Mouse (Mus musculus) liver, postnatal 0 days (tissue): ENCODE results near the gene Foxn3. TPM values are rescaled to one million over a fixed set of nuclear protein-coding genes. Genes with fewer than 3 reads are reported as not detected.
A peak's percentile ranks its signal among the peaks of the same experiment; 100 is the strongest.

Source experiments
- ATAC-seq: fragments of 200-750 bp; cut with Nextera tagmentation; 2 replicates; pipeline ENCODE4 v1.8.0; 2017; ENCODE audit warnings: mild to moderate bottlenecking, moderate library complexity
- DNase-seq: peaks from one replicate; pipeline ENCODE4 v3.0.0-alpha.2; 2016
- H3K27ac ChIP-seq: fragments of 300-500 bp; sonication (generic); 2 replicates; pipeline ENCODE4 v1.5.1; 2014; ENCODE audit warnings: antibody characterized with exemption, moderate library complexity, mild to moderate bottlenecking, low read depth
- H3K27me3 ChIP-seq: fragments of 300-500 bp; sonication (generic); 2 replicates; pipeline ENCODE4 v1.6.1; 2014; ENCODE audit warnings: low read length, control low read depth, mixed read lengths; ENCODE audit not compliant: insufficient read depth
- H3K36me3 ChIP-seq: fragments of 300-500 bp; sonication (generic); replicated peaks from 2 replicates; pipeline ENCODE4 v1.6.1; 2014; ENCODE audit warnings: mild to moderate bottlenecking, control low read depth, low read length, moderate library complexity, mixed read lengths; ENCODE audit not compliant: insufficient read depth
- H3K4me1 ChIP-seq: fragments of 300-500 bp; sonication (generic); 2 replicates; pipeline ENCODE4 v1.6.1; 2014; ENCODE audit warnings: antibody characterized with exemption, mild to moderate bottlenecking, control low read depth; ENCODE audit not compliant: insufficient read depth
- H3K4me2 ChIP-seq: fragments of 300-500 bp; sonication (generic); 2 replicates; pipeline ENCODE4 v1.6.1; 2014; ENCODE audit warnings: low read depth, mild to moderate bottlenecking, low read length, moderate library complexity, mixed read lengths
- H3K4me3 ChIP-seq: fragments of 300-500 bp; sonication (generic); 2 replicates; pipeline ENCODE4 v1.5.1; 2014; ENCODE audit warnings: low read depth, low read length
- H3K9ac ChIP-seq: fragments of 300-500 bp; sonication (generic); replicated peaks from 2 replicates; pipeline ENCODE4 v1.6.1; 2014; ENCODE audit warnings: mild to moderate bottlenecking, moderate library complexity
- H3K9me3 ChIP-seq: fragments of 300-500 bp; sonication (generic); 2 replicates; pipeline ENCODE4 v1.6.1; 2016; ENCODE audit warnings: mild to moderate bottlenecking, control low read depth, low read length, mixed read lengths
- CTCF ChIP-seq: sonication (generic); IDR thresholded peaks from 2 replicates; pipeline ENCODE4 v1.5.1; 2016; ENCODE audit warnings: antibody characterized with exemption, low read depth
- EP300 ChIP-seq: IDR thresholded peaks from 2 replicates; pipeline ENCODE4 v1.6.1; 2016; ENCODE audit warnings: antibody characterized with exemption, low read depth, mild to moderate bottlenecking
- WGBS: fragments of 180-500 bp; shearing (Covaris S2); extraction: QIAGEN DNeasy Blood & Tissue Kit; methylation state at CpG from one replicate; pipeline ENCODE4 v1.1.7; 2014; ENCODE audit not compliant: insufficient replicate concordance; 5-methylcytosine and 5-hydroxymethylcytosine counted together
- polyA plus RNA-seq: library from polyadenylated mRNA; unstranded; fragments of >200 nt; fragmentation: Nextera tagmentation; extraction: Ambion mirVana; gene quantifications from 2 replicates; pipeline ENCODE4 v1.2.1, GENCODE M21; 2015

Foxn3 gene
- polyA plus RNA-seq, 1 experiment from 2014 or later = 31.2 TPM

- peaks cover 23% of the 10 kb centered on the region for H3K4me1 ChIP-seq
- H3K36me3 ChIP-seq = peaks cover 9% of the 10 kb centered on the region; the same call in 1 of the 2 replicates
- no peak overlapping the region for H3K4me2 ChIP-seq
- ATAC-seq (no peak), DNase-seq (no peak)
- no peak overlapping the region for H3K4me3 ChIP-seq
- no peaks in the 10 kb centered on the region for H3K9me3 ChIP-seq
- TF ChIP-seq EP300 (no peak), CTCF (no peak)
- WGBS = 68% methylated on average over 7 of the region's 7 CpGs
- no peak overlapping the region for H3K9ac ChIP-seq
- H3K27me3 ChIP-seq = no peaks in the 10 kb centered on the region
- 0 out of 2 replicates have a peak overlapping the region, but pooled peaks have one; percentile 49 for H3K27ac ChIP-seq
These were observed 221.6 kb downstream of the Foxn3 start for GRCm38 (mm10) chr12:99341751-99342150.

GRCm38 (mm10) chr12:99340418-99341182 lies 222.8 kb downstream of the Foxn3 start:
- no peak overlapping the region for H3K4me3 ChIP-seq
- TF ChIP-seq EP300 (no peak), CTCF (no peak)
- DNase-seq (no peak), ATAC-seq (peak; percentile 22)
- 78% methylated on average over 13 of the region's 13 CpGs for WGBS
- H3K36me3 ChIP-seq = peaks cover 9% of the 10 kb centered on the region; the same call in 1 of the 2 replicates
- no peak overlapping the region for H3K4me2 ChIP-seq
- peaks cover 17% of the 10 kb centered on the region for H3K4me1 ChIP-seq
- no peak overlapping the region for H3K27ac ChIP-seq
- H3K9me3 ChIP-seq = no peaks in the 10 kb centered on the region
- H3K9ac ChIP-seq = no peak overlapping the region
- no peaks in the 10 kb centered on the region for H3K27me3 ChIP-seq

GRCm38 (mm10) chr12:99339640-99340325 lies 223.6 kb downstream of the Foxn3 start:
- Histone ChIP-seq H3K27ac (no peak overlapping the region), H3K4me3 (no peak overlapping the region), H3K4me2 (no peak overlapping the region), H3K9ac (no peak overlapping the region), H3K36me3 (peaks cover 9% of the 10 kb centered on the region; the same call in 1 of the 2 replicates), H3K9me3 (no peaks in the 10 kb centered on the region), H3K27me3 (no peaks in the 10 kb centered on the region), H3K4me1 (peaks cover 16% of the 10 kb centered on the region)
- ATAC-seq (no peak), DNase-seq (no peak)
- TF ChIP-seq CTCF = no peak
- TF ChIP-seq EP300 = no peak
- 92% methylated on average over 11 of the region's 11 CpGs for WGBS

- Histone ChIP-seq H3K4me2 (no peak overlapping the region), H3K27ac (no peak overlapping the region), H3K27me3 (no peaks in the 10 kb centered on the region), H3K4me1 (peaks cover 16% of the 10 kb centered on the region), H3K4me3 (no peak overlapping the region), H3K9me3 (no peaks in the 10 kb centered on the region), H3K9ac (no peak overlapping the region), H3K36me3 (peaks cover 9% of the 10 kb centered on the region; the same call in 1 of the 2 replicates)
- TF ChIP-seq CTCF = no peak
- TF ChIP-seq EP300 = no peak
- ATAC-seq = no peak
- DNase-seq = no peak
- 86% methylated on average over 2 of the region's 2 CpGs for WGBS
These were observed 224.6 kb downstream of the Foxn3 start for GRCm38 (mm10) chr12:99338754-99339153.

GRCm38 (mm10) chr12:99337171-99337435 lies 226.3 kb downstream of the Foxn3 start:
- no peak overlapping the region for H3K4me3 ChIP-seq
- no peaks in the 10 kb centered on the region for H3K27me3 ChIP-seq
- 80% methylated on average over 3 of the region's 3 CpGs for WGBS
- no peak for TF ChIP-seq EP300
- no peak for TF ChIP-seq CTCF
- H3K4me2 ChIP-seq = no peak overlapping the region
- ATAC-seq (no peak), DNase-seq (no peak)
- H3K36me3 ChIP-seq = peaks cover 9% of the 10 kb centered on the region; the same call in 1 of the 2 replicates
- no peaks in the 10 kb centered on the region for H3K9me3 ChIP-seq
- no peak overlapping the region for H3K9ac ChIP-seq
- H3K27ac ChIP-seq = no peak overlapping the region
- peaks cover 15% of the 10 kb centered on the region for H3K4me1 ChIP-seq
